Mouse (Mus musculus) 3134 (cell line): ENCODE data around the gene Calcb.
"Not testable (repeated sequence)": the region's sequence is repeated elsewhere in the genome, so short reads cannot be mapped to it uniquely, and the experiment has no call there.

Experiments used
- DNase-seq: peaks from one replicate; pipeline ENCODE4 v3.0.0-alpha.2; 2011; ENCODE audit warnings: low spot score; ENCODE audit not compliant: insufficient read length; ENCODE audit errors: extremely low read depth

Gene Calcb

GRCm38 (mm10) chr7:114718300-114718699 lies at the start of gene Calcb:
Gene Calcb (plus strand): TSS chr7:114718643.
- DNase-seq, result no peak

- no peak for DNase-seq
These were observed 47.0 kb upstream of the Calcb start for GRCm38 (mm10) chr7:114671405-114671804.

GRCm38 (mm10) chr7:114672697-114673096 lies 45.7 kb upstream of the Calcb start:
- DNase-seq, result no peak

DNA sequence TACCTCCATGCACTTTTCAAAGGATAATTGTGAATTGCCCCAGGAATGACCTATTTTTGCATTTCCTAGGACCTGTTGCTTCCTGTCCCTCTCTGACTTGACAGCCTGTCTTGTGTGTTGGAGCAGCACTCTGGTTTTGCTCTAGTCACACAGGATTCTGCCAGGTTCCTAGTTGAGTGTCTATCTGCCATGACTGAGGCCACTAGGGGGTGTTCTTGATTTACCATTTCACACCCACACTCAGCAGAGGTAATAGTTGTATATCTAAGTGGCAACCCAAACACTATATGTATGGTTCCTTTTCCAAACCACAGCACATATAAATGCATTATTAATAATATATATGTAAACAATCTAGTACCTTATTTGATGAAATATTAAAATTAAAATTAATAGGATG lies 26.1 kb upstream of the Calcb start:
- no peak for DNase-seq

DNA sequence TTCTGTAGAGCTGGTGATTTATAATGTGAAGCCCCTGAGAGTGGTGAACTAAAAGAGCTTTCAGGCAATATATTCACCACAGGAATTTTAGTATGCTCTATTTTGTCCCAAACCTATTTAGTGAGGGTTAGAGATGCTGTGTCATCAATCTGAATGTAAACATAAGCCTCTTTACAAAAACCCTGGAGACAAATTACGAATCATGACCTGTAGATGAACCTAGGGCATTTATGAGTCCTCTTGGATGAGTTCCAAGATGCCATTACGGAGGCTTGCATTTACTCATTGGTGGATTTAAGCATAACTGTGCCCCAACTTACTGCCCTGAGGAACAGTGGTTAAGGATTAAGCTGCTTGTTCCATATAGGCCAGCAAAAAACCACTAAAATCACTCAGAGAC lies 17.6 kb upstream of the Calcb start:
- no peak for DNase-seq

- DNase-seq, result peak; percentile 19
These were observed 11.7 kb upstream of the Calcb start for GRCm38 (mm10) chr7:114706716-114707115.

DNA sequence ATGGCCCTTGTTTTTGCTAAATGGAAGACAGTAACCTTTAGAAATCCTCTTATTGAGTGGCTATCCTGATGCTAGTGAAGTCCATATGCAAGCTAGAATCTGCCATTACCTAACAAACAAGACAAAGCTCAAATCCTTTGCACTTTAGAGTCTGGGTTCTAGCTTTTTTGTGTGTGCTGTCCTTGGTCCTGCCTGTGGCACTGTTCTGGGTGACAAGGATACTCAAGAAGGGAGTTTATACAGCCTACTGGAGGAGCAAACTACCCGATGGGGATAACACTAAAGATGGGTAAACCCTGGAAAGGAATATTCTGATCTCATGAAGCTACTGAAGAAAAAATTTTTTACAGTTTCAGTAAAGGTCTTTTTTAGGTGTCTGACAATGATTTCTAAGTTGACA lies 11.0 kb upstream of the Calcb start:
- DNase-seq, result no peak

GRCm38 (mm10) chr7:114710419-114710818 lies 8.0 kb upstream of the Calcb start:
- DNase-seq, result no peak

DNA sequence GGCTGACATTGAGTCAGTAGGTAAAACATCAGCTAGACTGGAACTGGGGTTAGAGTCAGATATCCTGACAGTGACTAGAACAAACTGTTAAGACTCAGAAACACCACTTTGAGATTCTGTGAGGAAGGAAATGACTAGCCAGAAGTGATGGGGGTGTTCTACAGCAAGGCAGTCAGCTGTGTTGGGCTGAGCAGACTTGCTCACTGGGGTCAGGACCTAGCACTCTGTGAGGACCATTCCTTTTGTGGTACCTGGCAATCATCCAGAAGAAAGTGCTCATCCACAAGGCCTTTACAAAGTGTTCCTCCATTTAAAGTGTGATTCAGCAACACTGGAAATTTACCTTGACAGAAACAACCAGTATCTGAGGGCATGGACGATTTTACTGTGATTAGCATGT lies 5.9 kb upstream of the Calcb start:
- no peak for DNase-seq

GRCm38 (mm10) chr7:114719381-114720131 lies 1.1 kb downstream of the Calcb start:
- no peak for DNase-seq

DNA sequence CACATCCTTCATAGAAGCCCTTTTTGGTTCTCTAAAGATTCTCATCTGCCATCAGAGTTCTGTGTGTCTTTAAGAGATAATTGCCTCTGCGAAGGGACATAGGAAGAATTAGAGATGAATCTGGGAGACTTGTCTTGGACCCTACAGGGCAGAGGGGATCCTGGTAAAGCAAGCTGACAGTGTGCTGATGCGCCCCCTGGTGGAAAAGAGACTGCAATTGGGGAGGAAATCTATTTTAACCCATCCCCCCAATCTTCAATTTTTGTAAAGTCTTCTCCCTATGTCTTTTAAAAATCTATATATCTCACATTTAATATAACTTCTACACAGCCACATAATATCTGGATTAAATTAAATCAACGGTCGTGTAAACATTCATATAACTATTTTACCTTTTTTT lies 11.3 kb downstream of the Calcb start:
- DNase-seq, result not testable (repeated sequence)

- no peak for DNase-seq
These were observed 12.7 kb downstream of the Calcb start for GRCm38 (mm10) chr7:114731175-114731574.

DNA sequence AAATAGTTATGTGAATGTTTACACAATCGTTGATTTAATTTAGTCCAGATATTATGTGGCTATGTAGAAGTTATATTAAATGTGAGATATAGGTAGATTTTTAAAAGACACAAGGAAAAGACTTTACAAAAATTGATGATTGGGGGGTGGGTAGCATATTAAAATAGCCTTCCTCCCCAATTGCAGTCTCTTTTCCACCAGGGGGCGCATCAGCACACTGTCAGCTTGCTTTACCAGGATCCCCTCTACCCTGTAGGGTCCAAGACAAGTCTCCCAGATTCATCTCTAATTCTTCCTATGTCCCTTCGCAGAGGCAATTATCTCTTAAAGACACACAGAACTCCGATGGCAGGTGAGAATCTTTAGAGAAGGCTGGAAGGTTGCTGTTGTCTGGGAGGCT lies 13.3 kb downstream of the Calcb start:
- DNase-seq, result not testable (repeated sequence)

- no peak for DNase-seq
These were observed 17.8 kb downstream of the Calcb start for GRCm38 (mm10) chr7:114736256-114736655.

GRCm38 (mm10) chr7:114738166-114738565 lies 19.7 kb downstream of the Calcb start:
- no peak for DNase-seq

DNA sequence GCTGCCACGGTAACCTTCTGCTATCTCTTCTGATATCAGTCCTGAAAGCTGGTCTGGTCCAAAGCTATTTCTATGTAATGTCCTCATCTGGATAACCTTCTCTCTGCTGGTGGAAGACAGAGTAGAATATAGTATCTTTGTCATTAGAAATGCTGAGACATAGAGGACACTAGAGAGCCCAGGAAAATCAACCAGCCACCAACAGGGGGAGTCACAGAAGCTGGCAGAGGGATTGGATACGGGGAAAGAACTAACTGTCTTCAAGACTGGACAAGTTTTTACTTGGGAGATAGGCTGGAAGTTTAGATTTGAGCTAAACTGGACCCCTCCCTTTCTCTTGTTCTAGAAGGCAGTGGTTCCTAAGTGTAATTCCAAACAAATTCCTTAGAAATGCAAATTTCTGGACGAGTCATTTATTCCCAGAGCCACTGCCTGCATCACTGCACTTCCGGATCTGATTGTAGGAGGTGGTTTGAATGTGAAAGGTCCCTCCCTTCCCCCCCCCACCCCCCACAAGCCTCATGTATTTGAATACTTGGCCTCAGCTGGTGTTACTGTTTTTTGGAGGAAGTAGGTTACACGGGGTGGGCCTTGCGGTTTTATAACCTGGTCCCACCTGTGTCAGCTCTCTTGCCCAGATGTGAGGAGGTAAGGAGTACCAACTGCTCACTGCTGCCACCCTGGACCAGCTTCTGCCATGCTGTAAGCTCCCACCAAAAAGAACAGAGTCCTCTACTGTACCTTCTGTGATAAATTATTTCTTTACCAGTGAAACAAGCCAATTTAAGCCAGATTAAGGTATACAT lies 22.1 kb downstream of the Calcb start:
- no peak for DNase-seq

DNA sequence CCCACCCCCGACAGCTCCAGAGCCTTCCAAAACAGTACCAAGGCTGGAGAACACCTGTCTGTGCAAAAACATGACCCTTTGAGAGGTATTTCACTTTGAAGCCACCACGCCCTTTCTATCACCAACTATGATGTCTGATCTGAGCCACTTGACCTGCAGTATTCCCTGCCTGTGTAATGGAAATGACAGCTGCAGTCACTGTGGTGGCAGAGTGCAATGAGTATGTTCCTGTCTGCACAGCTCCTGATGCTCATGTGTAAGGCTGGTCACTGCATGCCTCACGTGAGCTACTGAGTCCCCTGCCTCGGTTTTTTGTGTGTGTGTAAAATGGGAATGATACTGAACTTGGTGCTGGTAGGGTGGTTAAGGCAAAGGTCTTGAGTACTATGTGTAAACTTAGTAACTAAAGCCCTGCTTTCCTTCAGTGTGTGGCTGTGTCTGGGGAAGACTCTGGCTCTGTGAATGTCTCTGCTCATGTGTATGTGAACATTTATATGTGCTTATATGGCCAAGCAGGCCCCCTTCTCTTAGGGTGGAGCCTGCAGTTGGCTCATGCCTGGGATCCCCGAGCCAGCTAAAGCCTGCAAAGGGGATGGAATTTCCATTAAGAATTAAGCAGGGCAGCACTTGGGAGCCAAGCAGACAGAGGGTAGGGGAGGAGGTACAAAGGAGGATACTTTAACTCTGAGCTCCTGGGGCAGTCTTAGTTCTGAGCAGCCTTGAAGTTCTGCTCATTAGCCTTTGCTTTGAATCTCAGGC lies 24.8 kb downstream of the Calcb start, which contains the start of gene Insc:
Insc (plus strand) TSS at position 673 of the 759 bp plus-strand sequence.
- DNase-seq, result no peak

DNA sequence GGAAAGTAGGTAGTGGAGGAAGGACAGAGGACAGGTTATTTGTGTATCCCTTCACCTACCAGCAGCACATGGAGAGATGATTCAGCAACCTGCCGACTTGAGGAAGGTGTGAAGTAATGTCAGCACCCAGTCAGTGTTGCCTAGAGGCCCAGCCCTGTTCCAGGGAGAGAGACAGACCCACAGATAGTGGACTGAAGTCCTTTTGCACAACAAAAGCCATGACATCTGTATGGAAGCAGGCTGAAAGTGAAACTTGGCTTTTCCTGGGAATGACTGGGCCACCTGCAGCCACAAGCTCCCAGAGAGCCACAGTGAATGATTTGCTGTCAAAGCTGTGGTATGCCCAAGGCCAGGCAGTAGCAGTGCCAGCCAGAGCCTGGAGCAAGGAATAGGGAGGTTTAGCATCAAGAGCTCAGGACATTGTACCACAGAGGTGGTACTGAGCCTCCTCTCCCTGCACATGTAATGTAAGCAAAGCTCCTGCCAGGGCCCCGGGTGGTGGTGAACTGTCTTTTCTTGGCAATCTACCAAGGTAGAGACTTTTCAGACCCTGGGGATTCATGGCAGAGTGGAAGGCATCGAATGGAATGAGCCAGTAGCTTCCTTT lies 26.3 kb downstream of the Calcb start:
- DNase-seq, result peak; percentile 35

- no peak for DNase-seq
These were observed 27.2 kb downstream of the Calcb start for GRCm38 (mm10) chr7:114745481-114746271.

- no peak for DNase-seq
These were observed 29.2 kb downstream of the Calcb start for GRCm38 (mm10) chr7:114747596-114747995.
